Mouse (Mus musculus): Measurements from ENCODE around the gene Qrich1. TPM values are rescaled to one million over a fixed set of nuclear protein-coding genes. Genes with fewer than 3 reads are reported as not detected.
A peak's percentile ranks its signal among the peaks of the same experiment; 100 is the strongest.

Qrich1 gene
- polyA plus RNA-seq (2012; ENCODE audit: insufficient read depth, insufficient read length, low replicate concordance, missing spikeins): not detected in 2 replicates

DNA sequence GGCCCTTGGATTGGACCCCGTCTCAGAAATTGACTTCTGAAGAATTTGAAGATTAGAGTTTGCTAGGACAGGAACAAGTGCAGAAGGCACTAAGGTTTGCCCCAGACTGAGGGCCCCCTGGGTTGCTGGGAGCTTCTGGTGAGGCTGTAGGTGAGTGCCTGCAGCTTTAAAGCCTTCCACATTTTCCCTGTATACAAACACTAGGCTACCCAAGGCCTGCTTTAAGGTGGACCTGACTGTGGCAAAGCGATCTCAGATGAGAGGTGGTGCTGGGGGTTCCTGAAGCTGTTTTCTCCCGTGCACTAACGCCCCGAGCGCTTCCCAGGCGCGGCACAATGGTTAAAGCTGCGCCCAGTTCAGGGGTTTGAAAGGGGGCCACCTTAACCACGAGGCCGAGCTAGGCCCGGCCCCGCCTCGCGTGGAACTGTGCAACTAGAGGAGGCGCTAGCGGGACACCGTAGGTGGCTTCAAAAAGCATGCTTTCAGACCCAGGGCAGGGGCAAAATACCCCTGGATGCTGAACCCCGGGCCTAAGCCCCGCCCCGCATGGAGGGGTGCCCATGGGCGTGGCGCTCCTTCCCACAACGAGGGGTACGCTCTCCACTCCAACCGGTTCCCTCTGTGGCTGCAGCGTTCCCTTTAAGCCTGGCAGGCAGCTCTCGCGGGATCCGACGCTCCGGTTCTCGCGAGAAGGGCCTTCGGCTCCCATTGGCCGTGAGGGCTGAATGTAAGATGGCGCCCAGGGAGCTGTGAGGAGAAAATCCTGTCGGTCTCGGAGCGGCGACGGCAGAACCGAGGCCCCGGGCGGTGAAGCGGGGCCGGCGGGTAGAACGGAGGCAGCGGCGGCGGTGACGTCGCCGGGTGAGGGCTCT is at the start of gene Qrich1:
Gene Qrich1, plus strand, starts transcription at position 427 of the 872 bp plus-strand sequence.
- peak within 1 kb of the TSS; percentile 94 for H3K27ac ChIP-seq (ENCODE audit: insufficient read depth, low read depth, low read length)
- H3K4me1 ChIP-seq (ENCODE audit: control insufficient read depth, insufficient read depth, low read length): 0 out of 2 replicates have a peak, but pooled peaks cover 3% of the 10 kb centered on the region
- 1% methylated on average over 55 of the region's 55 CpGs for WGBS
- H3K4me3 ChIP-seq (ENCODE audit: insufficient read depth, low read depth, low read length): peak within 1 kb of the TSS; percentile 65
- TF ChIP-seq CTCF (IDR thresholded peaks at IDR 0.05; ENCODE audit: insufficient read depth, low read depth, low read length) (no peak), POLR2A (IDR thresholded peaks at IDR 0.05; ENCODE audit: insufficient read depth, low read depth, low read length) (peak; percentile 54)

DNA sequence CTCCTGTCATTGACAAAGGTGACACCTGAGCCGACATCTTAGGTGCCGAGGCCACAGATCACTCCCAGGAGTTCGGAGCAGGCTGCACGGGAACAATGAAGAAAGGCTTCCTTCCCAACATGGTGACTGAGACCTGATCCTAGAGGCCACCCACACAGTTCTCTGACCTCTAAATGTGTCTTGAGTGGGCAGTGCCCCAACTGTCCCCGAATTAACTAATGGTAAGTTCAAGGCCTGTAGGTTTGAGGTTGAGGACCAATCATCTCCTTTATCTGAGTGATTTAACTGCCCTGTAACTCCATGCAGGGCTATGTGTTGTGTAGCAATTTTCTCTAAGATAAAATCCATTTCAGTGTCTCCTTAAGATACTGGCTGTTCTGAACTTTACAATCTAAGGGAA is 47.2 kb upstream of the Qrich1 start:
- TF ChIP-seq CTCF (IDR thresholded peaks at IDR 0.05; ENCODE audit: insufficient read depth, low read depth, low read length) (no peak), POLR2A (IDR thresholded peaks at IDR 0.05; ENCODE audit: insufficient read depth, low read depth, low read length) (no peak)
- Histone ChIP-seq H3K4me3 (ENCODE audit: insufficient read depth, low read depth, low read length) (no peak overlapping the region), H3K27ac (ENCODE audit: insufficient read depth, low read depth, low read length) (no peak overlapping the region), H3K4me1 (ENCODE audit: control insufficient read depth, insufficient read depth, low read length) (no peaks in the 10 kb centered on the region)
- 85% methylated on average over 5 of the region's 5 CpGs for WGBS

DNA sequence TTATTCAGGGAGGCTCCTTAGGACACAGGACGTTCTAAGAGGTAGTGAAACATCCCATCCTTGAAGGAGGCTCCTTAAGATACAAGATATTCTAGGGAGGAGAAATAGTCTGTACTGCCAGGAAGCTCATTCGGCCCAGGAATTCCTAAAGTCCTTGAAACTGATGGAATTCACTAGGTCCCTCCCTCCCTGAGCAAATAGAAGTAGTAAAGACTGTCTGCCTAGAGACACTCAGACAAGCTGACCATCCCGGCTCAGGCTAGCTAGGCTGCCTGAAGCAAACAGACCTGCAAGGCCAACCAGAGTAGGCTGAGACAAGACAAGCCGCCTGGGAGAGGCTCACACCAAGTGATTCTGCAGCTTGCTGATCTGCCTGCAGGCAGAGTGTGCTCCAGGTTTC is 46.8 kb upstream of the Qrich1 start:
- 79% methylated on average over 4 of the region's 4 CpGs for WGBS
- Histone ChIP-seq H3K27ac (ENCODE audit: insufficient read depth, low read depth, low read length) (no peak overlapping the region), H3K4me3 (ENCODE audit: insufficient read depth, low read depth, low read length) (no peak overlapping the region), H3K4me1 (ENCODE audit: control insufficient read depth, insufficient read depth, low read length) (no peaks in the 10 kb centered on the region)
- TF ChIP-seq CTCF (IDR thresholded peaks at IDR 0.05; ENCODE audit: insufficient read depth, low read depth, low read length) (no peak), POLR2A (IDR thresholded peaks at IDR 0.05; ENCODE audit: insufficient read depth, low read depth, low read length) (no peak)

DNA sequence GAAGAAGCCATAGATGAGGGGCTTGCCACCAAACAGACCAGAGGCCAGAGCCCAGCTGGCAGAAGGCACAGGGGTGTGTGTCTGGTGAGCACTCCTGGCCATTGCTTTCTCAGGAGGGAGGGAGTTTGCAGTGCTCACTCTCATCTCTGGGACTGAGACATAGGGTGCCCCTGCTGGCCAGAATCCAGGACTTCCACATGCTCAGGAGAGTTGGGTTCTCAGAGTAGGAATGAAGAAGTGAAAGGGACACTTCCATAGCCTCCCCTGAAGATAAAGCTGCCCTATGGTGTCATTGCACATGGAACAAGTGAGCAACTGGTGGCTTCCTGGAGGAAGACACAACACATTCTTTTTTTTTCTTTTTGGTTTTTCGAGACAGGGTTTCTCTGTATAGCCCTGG is 42.1 kb upstream of the Qrich1 start:
- no peak overlapping the region for H3K4me3 ChIP-seq (ENCODE audit: insufficient read depth, low read depth, low read length)
- no peak overlapping the region for H3K27ac ChIP-seq (ENCODE audit: insufficient read depth, low read depth, low read length)
- peaks cover 6% of the 10 kb centered on the region; the same call in 1 of the 2 replicates for H3K4me1 ChIP-seq (ENCODE audit: control insufficient read depth, insufficient read depth, low read length)
- TF ChIP-seq CTCF (IDR thresholded peaks at IDR 0.05; ENCODE audit: insufficient read depth, low read depth, low read length) (no peak), POLR2A (IDR thresholded peaks at IDR 0.05; ENCODE audit: insufficient read depth, low read depth, low read length) (no peak)
- WGBS: 62% methylated on average over 1 of the region's 1 CpGs

DNA sequence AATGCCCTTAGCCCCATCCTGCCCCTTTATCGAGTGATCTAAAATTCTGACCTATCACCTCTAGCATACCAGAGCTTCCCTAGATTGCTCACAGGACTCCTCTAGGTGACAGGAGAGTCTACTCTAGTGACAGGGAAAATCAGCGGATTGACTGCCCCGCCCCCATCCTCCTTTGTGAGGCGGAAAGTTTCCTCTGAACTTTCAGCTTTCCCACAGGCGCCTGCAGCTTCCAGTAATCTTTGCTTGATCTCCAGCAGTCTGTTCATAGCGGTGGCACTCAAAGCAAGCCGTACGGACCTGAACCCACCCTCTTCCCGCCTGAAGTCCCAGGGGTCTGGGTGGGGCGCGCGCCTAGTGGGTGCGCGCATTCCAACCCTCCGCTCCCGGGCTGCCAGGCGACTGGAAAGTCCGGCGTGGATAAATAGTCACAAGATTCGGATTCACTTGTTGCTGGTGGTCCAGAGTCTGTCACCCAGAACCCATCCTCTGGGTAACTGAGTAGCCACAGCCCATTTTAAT is 37.9 kb upstream of the Qrich1 start:
- WGBS: 3% methylated on average over 20 of the region's 20 CpGs
- Histone ChIP-seq H3K4me1 (ENCODE audit: control insufficient read depth, insufficient read depth, low read length) (peaks cover 6% of the 10 kb centered on the region; the same call in 1 of the 2 replicates), H3K4me3 (ENCODE audit: insufficient read depth, low read depth, low read length) (peak overlapping the region; percentile 36), H3K27ac (ENCODE audit: insufficient read depth, low read depth, low read length) (no peak overlapping the region)
- no peak for TF ChIP-seq POLR2A (IDR thresholded peaks at IDR 0.05; ENCODE audit: insufficient read depth, low read depth, low read length)
- TF ChIP-seq CTCF (IDR thresholded peaks at IDR 0.05; ENCODE audit: insufficient read depth, low read depth, low read length): no peak

DNA sequence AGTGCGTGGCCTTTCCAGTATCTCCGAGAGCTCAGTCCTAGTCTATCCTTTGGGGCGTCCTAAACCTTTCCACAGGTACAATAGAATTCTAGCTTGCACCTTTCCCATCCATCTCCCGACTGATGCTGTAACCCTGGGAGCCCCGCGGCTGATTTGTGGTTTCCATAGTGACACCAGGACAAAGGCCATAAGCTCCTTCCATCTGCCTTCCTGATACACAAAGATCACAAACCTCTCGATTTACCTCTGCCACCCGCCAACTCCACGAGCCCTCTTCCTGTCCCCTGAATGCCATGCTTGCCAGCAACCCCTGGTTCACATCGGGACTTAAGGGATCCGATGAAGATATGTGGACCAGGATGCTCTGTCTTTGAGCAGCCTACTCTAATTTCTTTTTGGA is 37.4 kb upstream of the Qrich1 start:
- TF ChIP-seq POLR2A (IDR thresholded peaks at IDR 0.05; ENCODE audit: insufficient read depth, low read depth, low read length): no peak
- no peak for TF ChIP-seq CTCF (IDR thresholded peaks at IDR 0.05; ENCODE audit: insufficient read depth, low read depth, low read length)
- H3K4me3 ChIP-seq (ENCODE audit: insufficient read depth, low read depth, low read length): no peak overlapping the region

DNA sequence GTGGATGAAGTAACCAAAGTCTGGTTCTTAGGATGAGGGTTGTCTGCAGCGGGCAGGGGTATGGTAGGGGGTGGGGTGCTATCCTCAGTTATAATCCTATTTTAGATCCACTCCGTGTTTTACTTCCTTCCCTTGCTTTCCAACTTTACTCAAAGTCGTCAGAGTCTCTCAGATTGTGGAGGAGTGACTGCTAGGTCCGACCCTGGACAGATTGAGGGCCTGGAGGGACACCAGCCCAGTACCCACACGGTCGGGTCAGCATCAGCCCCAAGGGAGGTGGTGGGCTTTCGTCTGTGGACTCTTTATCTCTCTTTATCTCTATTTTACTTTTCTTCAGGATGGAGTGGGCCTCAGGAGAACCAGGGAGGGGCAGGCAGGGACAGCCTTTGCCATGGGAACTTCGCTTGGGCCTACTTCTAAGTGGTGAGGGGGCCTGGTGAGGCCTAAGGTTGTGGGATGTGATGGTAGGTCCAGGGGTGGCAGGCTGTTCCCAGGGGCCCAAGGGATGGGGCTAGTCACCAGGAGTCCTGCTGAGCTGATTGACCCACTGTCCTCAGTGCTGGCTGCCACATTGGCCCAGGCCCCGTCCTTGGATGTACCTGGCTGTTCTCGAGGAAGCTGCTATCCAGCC is 36.8 kb upstream of the Qrich1 start, which contains the start of gene Lamb2:
Gene Lamb2, plus strand, starts transcription at position 16 of the 631 bp plus-strand sequence.
- Histone ChIP-seq H3K27ac (ENCODE audit: insufficient read depth, low read depth, low read length) (no peak within 1 kb of the TSS), H3K4me1 (ENCODE audit: control insufficient read depth, insufficient read depth, low read length) (peaks cover 6% of the 10 kb centered on the region; the same call in 1 of the 2 replicates), H3K4me3 (ENCODE audit: insufficient read depth, low read depth, low read length) (peak within 1 kb of the TSS; percentile 42)
- TF ChIP-seq POLR2A (IDR thresholded peaks at IDR 0.05; ENCODE audit: insufficient read depth, low read depth, low read length): no peak
- TF ChIP-seq CTCF (IDR thresholded peaks at IDR 0.05; ENCODE audit: insufficient read depth, low read depth, low read length): no peak
- WGBS: 19% methylated on average over 10 of the region's 10 CpGs

More for the DNA sequence above, 37.4 kb upstream of the Qrich1 start:
- 28% methylated on average over 11 of the region's 11 CpGs for WGBS
- H3K4me1 ChIP-seq (ENCODE audit: control insufficient read depth, insufficient read depth, low read length): peaks cover 6% of the 10 kb centered on the region; the same call in 1 of the 2 replicates
- H3K27ac ChIP-seq (ENCODE audit: insufficient read depth, low read depth, low read length): no peak overlapping the region

DNA sequence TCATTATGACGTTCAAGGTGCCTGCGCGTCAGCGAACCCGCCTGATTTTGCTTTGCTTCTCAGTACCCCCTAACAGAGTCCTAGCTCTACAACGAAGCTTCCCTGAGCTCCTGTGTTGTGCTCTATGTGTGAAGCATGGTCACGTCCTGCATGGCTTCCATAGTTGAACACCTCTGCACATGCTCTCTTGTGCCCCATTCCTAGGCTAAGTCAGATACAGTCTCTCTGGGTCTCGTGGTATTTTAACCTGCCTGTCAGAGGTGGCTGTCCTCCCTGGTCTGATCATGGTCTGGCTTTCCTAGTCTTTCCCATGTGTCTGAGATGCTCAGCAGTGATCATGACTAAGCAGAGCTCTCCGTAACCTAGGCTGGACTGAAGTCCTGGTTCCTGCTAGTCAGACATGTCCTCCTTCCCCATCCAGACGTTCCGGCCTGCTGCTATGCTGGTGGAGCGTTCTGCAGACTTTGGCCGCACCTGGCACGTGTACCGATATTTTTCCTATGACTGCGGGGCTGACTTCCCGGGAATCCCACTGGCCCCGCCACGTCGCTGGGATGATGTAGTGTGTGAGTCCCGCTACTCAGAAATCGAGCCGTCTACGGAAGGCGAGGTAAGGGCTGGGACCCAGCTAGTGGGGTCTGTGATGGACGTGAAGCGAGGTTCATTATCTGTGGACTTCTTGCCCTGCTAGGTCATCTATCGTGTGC is 35.6 kb upstream of the Qrich1 start:
- Histone ChIP-seq H3K4me1 (ENCODE audit: control insufficient read depth, insufficient read depth, low read length) (peaks cover 6% of the 10 kb centered on the region; the same call in 1 of the 2 replicates), H3K4me3 (ENCODE audit: insufficient read depth, low read depth, low read length) (no peak overlapping the region), H3K27ac (ENCODE audit: insufficient read depth, low read depth, low read length) (no peak overlapping the region)
- 91% methylated on average over 28 of the region's 28 CpGs for WGBS
- no peak for TF ChIP-seq CTCF (IDR thresholded peaks at IDR 0.05; ENCODE audit: insufficient read depth, low read depth, low read length)
- TF ChIP-seq POLR2A (IDR thresholded peaks at IDR 0.05; ENCODE audit: insufficient read depth, low read depth, low read length): no peak
